Mouse (Mus musculus): Measurements from ENCODE around the gene Usp35.
A peak's percentile ranks its signal among the peaks of the same experiment; 100 is the strongest.

Gene Usp35

GRCm38 (mm10) chr7:97346111-97346821 lies 14.4 kb upstream of the Usp35 start:
- no peak for DNase-seq

GRCm38 (mm10) chr7:97345229-97345871 lies 13.5 kb upstream of the Usp35 start:
- peak; percentile 49 for DNase-seq

- DNase-seq: no peak
Observed at GRCm38 (mm10) chr7:97344655-97345054, 12.8 kb upstream of the Usp35 start.

GRCm38 (mm10) chr7:97342961-97343360 lies 11.1 kb upstream of the Usp35 start:
- no peak for DNase-seq

- DNase-seq: peak; percentile 51
Observed at GRCm38 (mm10) chr7:97340907-97341849, 9.4 kb upstream of the Usp35 start.

- no peak for DNase-seq
Observed at GRCm38 (mm10) chr7:97339623-97340022, 7.8 kb upstream of the Usp35 start.

- DNase-seq: no peak
Observed at GRCm38 (mm10) chr7:97338593-97338992, 6.8 kb upstream of the Usp35 start.

- no peak for DNase-seq
Observed at GRCm38 (mm10) chr7:97336678-97337077, 4.9 kb upstream of the Usp35 start.

- DNase-seq: no peak
Observed at GRCm38 (mm10) chr7:97334406-97334805, 2.6 kb upstream of the Usp35 start.

GRCm38 (mm10) chr7:97333113-97333898 lies 1.5 kb upstream of the Usp35 start:
- no peak for DNase-seq

GRCm38 (mm10) chr7:97332667-97333041 lies 834 bp upstream of the Usp35 start:
- DNase-seq: no peak

GRCm38 (mm10) chr7:97330931-97331645 lies 732 bp downstream of the Usp35 start:
- no peak for DNase-seq

GRCm38 (mm10) chr7:97329676-97330075 lies 2.1 kb downstream of the Usp35 start:
- DNase-seq: no peak

- DNase-seq: peak; percentile 46
Observed at GRCm38 (mm10) chr7:97328891-97329588, 2.8 kb downstream of the Usp35 start.

- no peak for DNase-seq
Observed at GRCm38 (mm10) chr7:97327376-97327775, 4.4 kb downstream of the Usp35 start.

- no peak for DNase-seq
Observed at GRCm38 (mm10) chr7:97325156-97325985, 6.4 kb downstream of the Usp35 start.

- DNase-seq: no peak
Observed at GRCm38 (mm10) chr7:97324342-97324741, 7.5 kb downstream of the Usp35 start.

GRCm38 (mm10) chr7:97317706-97318105 lies 14.1 kb downstream of the Usp35 start:
- DNase-seq: no peak

- DNase-seq: no peak
Observed at GRCm38 (mm10) chr7:97315656-97316055, 16.2 kb downstream of the Usp35 start.

- no peak for DNase-seq
Observed at GRCm38 (mm10) chr7:97314646-97315045, 17.2 kb downstream of the Usp35 start.
